Mouse (Mus musculus) E14TG2a.4 (cell line): ENCODE results near the gene Tbc1d16.

ENCODE experiments used
- CTCF ChIP-seq: conservative IDR thresholded peaks from 2 replicates; pipeline ENCODE4 v1.5.1; 2014; ENCODE audit warnings: low read length
- NANOG ChIP-seq: IDR thresholded peaks from 2 replicates; pipeline ENCODE4 v1.6.1; 2014; ENCODE audit warnings: borderline replicate concordance, low read length, mixed read lengths

- TF ChIP-seq CTCF (no peak), NANOG (no peak)
Observed at GRCm38 (mm10) chr11:119221812-119222510, 6.3 kb downstream of the Tbc1d16 start.
